Mouse (Mus musculus): ENCODE results near the gene Timm8a2. TPM values are rescaled to one million over a fixed set of nuclear protein-coding genes. Genes with fewer than 3 reads are reported as not detected.

The Timm8a2 gene
- polyA plus RNA-seq, 1 experiment = not detected

DNA sequence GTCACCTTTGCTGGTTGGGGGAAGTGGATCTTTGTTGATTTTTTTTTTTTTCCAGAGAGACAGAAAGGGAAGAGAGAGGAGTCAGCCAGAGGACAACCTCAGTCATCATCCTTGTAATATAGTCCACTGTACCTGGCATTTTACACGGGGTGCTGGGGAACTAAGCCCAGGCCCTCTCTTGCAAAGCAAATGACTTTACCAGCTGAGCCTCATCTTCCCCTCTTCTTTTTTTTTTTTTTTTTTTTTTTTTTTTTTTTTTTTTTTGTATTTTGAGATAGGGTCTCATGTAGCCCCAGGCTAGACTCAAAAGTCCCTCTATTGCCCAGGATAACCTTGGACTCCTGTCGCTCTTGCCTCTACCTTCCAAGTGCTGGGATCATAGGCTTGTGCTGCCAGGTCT lies 15.1 kb upstream of the Timm8a2 start:
- H3K27ac ChIP-seq (ENCODE audit: insufficient read depth, low read depth, low read length) = no peak overlapping the region
- H3K4me1 ChIP-seq (ENCODE audit: control insufficient read depth, insufficient read depth, low read length) = 0 out of 2 replicates have a peak, but pooled peaks cover 2% of the 10 kb centered on the region
- TF ChIP-seq CTCF (IDR thresholded peaks at IDR 0.05; ENCODE audit: insufficient read depth, low read depth, low read length) = no peak
- TF ChIP-seq POLR2A (IDR thresholded peaks at IDR 0.05; ENCODE audit: insufficient read depth, low read depth, low read length) = no peak
- WGBS = 97% methylated on average over 2 of the region's 2 CpGs
- no peak overlapping the region for H3K4me3 ChIP-seq (ENCODE audit: insufficient read depth, low read depth, low read length)

GRCm38 (mm10) chr14:122020567-122020966 lies 13.9 kb upstream of the Timm8a2 start:
- Histone ChIP-seq H3K27ac (ENCODE audit: insufficient read depth, low read depth, low read length) (no peak overlapping the region), H3K4me1 (ENCODE audit: control insufficient read depth, insufficient read depth, low read length) (0 out of 2 replicates have a peak, but pooled peaks cover 2% of the 10 kb centered on the region), H3K4me3 (ENCODE audit: insufficient read depth, low read depth, low read length) (no peak overlapping the region)
- 95% methylated on average over 6 of the region's 6 CpGs for WGBS
- no peak for TF ChIP-seq CTCF (IDR thresholded peaks at IDR 0.05; ENCODE audit: insufficient read depth, low read depth, low read length)
- no peak for TF ChIP-seq POLR2A (IDR thresholded peaks at IDR 0.05; ENCODE audit: insufficient read depth, low read depth, low read length)

DNA sequence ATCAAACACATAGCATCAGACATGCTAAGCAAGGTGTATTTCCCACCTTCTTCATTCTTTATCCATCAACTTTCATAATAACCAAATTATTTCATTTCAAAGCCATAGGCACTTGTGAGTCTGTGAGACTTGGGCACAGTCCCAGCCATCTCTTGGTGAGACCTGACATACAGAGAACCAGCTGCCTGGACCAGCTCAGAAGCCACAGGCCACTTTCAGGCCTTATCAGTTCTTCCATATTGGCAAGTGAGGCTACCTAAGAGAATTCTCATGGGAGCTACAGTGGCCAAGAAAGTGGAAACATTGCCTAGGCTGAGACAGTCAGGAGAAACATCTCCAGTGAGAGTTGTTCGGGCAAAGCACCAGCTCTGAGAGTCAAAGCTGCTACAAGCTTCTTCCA lies 11.4 kb upstream of the Timm8a2 start:
- H3K4me1 ChIP-seq (ENCODE audit: control insufficient read depth, insufficient read depth, low read length) = no peaks in the 10 kb centered on the region
- no peak overlapping the region for H3K4me3 ChIP-seq (ENCODE audit: insufficient read depth, low read depth, low read length)
- H3K27ac ChIP-seq (ENCODE audit: insufficient read depth, low read depth, low read length) = no peak overlapping the region
- TF ChIP-seq POLR2A (IDR thresholded peaks at IDR 0.05; ENCODE audit: insufficient read depth, low read depth, low read length) (no peak), CTCF (IDR thresholded peaks at IDR 0.05; ENCODE audit: insufficient read depth, low read depth, low read length) (no peak)
- WGBS = 86% methylated on average over 1 of the region's 1 CpGs

GRCm38 (mm10) chr14:122023928-122024327 lies 10.5 kb upstream of the Timm8a2 start:
- no peak for TF ChIP-seq CTCF (IDR thresholded peaks at IDR 0.05; ENCODE audit: insufficient read depth, low read depth, low read length)
- TF ChIP-seq POLR2A (IDR thresholded peaks at IDR 0.05; ENCODE audit: insufficient read depth, low read depth, low read length) = no peak
- no peaks in the 10 kb centered on the region for H3K4me1 ChIP-seq (ENCODE audit: control insufficient read depth, insufficient read depth, low read length)
- no peak overlapping the region for H3K27ac ChIP-seq (ENCODE audit: insufficient read depth, low read depth, low read length)
- H3K4me3 ChIP-seq (ENCODE audit: insufficient read depth, low read depth, low read length) = no peak overlapping the region

DNA sequence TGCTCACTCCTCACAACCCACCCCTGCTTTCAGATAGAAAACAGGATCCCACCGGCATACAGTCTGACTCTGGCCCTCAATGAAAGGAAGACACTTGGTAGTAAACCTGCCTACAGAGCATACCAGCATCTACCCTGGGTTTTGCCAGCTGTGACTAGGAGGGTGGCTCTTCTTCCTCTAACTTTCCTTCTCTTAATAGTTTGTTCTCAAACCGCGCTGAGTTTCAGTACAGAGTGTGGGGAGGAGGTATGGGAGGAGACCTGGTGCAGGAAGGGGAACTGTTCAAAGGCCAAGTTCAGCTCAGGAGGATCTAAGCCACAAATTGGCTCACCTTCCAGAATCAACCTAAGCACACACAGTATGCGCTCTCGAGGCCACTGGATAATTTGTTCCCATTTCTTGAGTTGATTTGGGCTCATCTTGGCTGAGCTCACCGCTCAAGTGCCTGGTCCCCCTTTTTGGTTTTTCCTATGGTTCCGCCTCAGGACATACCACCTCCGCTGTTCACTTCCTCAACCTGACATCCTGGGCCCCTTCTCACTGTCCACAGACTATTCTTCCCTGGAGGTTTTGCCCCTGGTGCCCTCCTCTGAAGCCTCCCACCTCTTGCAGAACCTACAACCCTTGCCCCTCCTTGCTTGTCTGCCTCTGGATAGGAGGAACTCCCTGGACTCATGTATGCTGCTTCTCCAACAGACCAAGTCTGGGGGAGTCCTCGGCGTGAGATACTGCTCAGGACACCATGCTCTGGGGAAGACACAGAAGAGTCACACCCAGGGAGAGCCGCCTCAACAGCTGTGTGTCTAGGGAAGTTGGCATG lies 5.3 kb upstream of the Timm8a2 start:
- WGBS = 81% methylated on average over 11 of the region's 11 CpGs
- H3K27ac ChIP-seq (ENCODE audit: insufficient read depth, low read depth, low read length) = no peak overlapping the region
- no peak overlapping the region for H3K4me3 ChIP-seq (ENCODE audit: insufficient read depth, low read depth, low read length)
- peaks cover 5% of the 10 kb centered on the region; the same call in 1 of the 2 replicates for H3K4me1 ChIP-seq (ENCODE audit: control insufficient read depth, insufficient read depth, low read length)
- TF ChIP-seq POLR2A (IDR thresholded peaks at IDR 0.05; ENCODE audit: insufficient read depth, low read depth, low read length) (no peak), CTCF (IDR thresholded peaks at IDR 0.05; ENCODE audit: insufficient read depth, low read depth, low read length) (no peak)

- Histone ChIP-seq H3K27ac (ENCODE audit: insufficient read depth, low read depth, low read length) (no peak overlapping the region), H3K4me1 (ENCODE audit: control insufficient read depth, insufficient read depth, low read length) (peaks cover 5% of the 10 kb centered on the region; the same call in 1 of the 2 replicates)
- WGBS = 95% methylated on average over 4 of the region's 4 CpGs
Observed at GRCm38 (mm10) chr14:122029851-122030250, 4.6 kb upstream of the Timm8a2 start.

DNA sequence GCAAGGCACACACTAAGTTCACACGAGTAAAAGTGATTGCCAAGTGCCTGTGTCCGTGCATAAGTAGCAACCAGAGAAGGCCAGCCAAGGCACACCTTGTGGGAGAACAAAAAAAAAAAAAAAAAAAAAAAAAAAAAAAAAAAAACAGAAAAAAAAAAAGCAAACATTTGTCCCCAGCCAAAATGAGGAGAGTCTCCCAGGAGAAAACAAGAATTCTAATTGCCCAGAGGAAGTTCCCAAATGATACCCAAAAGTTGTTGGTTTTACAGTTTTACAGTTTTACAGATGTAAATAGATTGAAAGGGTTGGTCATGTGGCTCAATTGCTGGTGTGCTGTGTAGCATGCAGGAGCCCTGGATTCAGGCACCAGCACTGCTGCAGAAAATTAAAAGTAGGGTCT lies 2.4 kb upstream of the Timm8a2 start:
- Histone ChIP-seq H3K27ac (ENCODE audit: insufficient read depth, low read depth, low read length) (no peak overlapping the region), H3K4me1 (ENCODE audit: control insufficient read depth, insufficient read depth, low read length) (peaks cover 5% of the 10 kb centered on the region; the same call in 1 of the 2 replicates), H3K4me3 (ENCODE audit: insufficient read depth, low read depth, low read length) (no peak overlapping the region)
- no peak for TF ChIP-seq POLR2A (IDR thresholded peaks at IDR 0.05; ENCODE audit: insufficient read depth, low read depth, low read length)
- TF ChIP-seq CTCF (IDR thresholded peaks at IDR 0.05; ENCODE audit: insufficient read depth, low read depth, low read length) = no peak
- 82% methylated on average over 2 of the region's 2 CpGs for WGBS

More at GRCm38 (mm10) chr14:122029851-122030250, 4.6 kb upstream of the Timm8a2 start:
- TF ChIP-seq POLR2A (IDR thresholded peaks at IDR 0.05; ENCODE audit: insufficient read depth, low read depth, low read length) (no peak), CTCF (IDR thresholded peaks at IDR 0.05; ENCODE audit: insufficient read depth, low read depth, low read length) (no peak)
- H3K4me3 ChIP-seq (ENCODE audit: insufficient read depth, low read depth, low read length) = no peak overlapping the region

- WGBS = 100% methylated on average over 1 of the region's 1 CpGs
- no peak for TF ChIP-seq POLR2A (IDR thresholded peaks at IDR 0.05; ENCODE audit: insufficient read depth, low read depth, low read length)
- TF ChIP-seq CTCF (IDR thresholded peaks at IDR 0.05; ENCODE audit: insufficient read depth, low read depth, low read length) = no peak
Observed at GRCm38 (mm10) chr14:122035181-122035580, 707 bp downstream of the Timm8a2 start.

DNA sequence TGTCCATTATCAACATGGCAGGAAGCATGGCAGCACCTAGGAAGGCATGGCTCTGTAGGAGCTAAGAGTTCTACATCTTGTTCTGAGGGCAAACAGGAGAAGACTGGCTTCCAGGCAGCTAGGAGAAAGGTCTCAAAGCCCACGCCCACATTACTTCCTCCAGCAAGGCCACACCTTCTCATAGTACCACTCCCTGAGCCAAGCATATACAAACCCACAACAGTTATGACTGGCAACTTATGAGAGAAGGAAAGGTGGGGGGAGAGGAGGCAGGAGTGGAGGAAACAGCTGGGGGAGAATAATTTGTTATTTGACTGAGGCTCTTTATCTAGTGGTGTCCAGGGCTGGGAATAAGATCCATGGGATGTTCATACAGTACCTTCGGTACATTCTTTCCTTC lies 1.4 kb downstream of the Timm8a2 start:
- TF ChIP-seq CTCF (IDR thresholded peaks at IDR 0.05; ENCODE audit: insufficient read depth, low read depth, low read length) = no peak
- no peak for TF ChIP-seq POLR2A (IDR thresholded peaks at IDR 0.05; ENCODE audit: insufficient read depth, low read depth, low read length)
- Histone ChIP-seq H3K4me3 (ENCODE audit: insufficient read depth, low read depth, low read length) (no peak overlapping the region), H3K27ac (ENCODE audit: insufficient read depth, low read depth, low read length) (no peak overlapping the region), H3K4me1 (ENCODE audit: control insufficient read depth, insufficient read depth, low read length) (no peaks in the 10 kb centered on the region)
- WGBS = 98% methylated on average over 2 of the region's 2 CpGs

More at GRCm38 (mm10) chr14:122035181-122035580, 707 bp downstream of the Timm8a2 start:
- Histone ChIP-seq H3K27ac (ENCODE audit: insufficient read depth, low read depth, low read length) (no peak overlapping the region), H3K4me1 (ENCODE audit: control insufficient read depth, insufficient read depth, low read length) (no peaks in the 10 kb centered on the region), H3K4me3 (ENCODE audit: insufficient read depth, low read depth, low read length) (no peak overlapping the region)

Data from olfactory bulb, adult 2 months (tissue).